Mouse (Mus musculus) cerebellum, adult 9-11 months (tissue): ENCODE measurements around the gene Igsf21.
A peak's percentile ranks its signal among the peaks of the same experiment; 100 is the strongest.

Source experiments
- DNase-seq: peaks from one replicate; pipeline ENCODE4 v3.0.0; 2022

Igsf21 gene

GRCm38 (mm10) chr4:140143178-140143577 is 103.4 kb downstream of the Igsf21 start:
- DNase-seq, result no peak

GRCm38 (mm10) chr4:140140485-140140884 is 106.1 kb downstream of the Igsf21 start:
- no peak for DNase-seq

- no peak for DNase-seq
Observed at GRCm38 (mm10) chr4:140138846-140139245, 107.7 kb downstream of the Igsf21 start.

- DNase-seq, result no peak
Observed at GRCm38 (mm10) chr4:140131625-140132321, 114.8 kb downstream of the Igsf21 start.

- DNase-seq, result no peak
Observed at GRCm38 (mm10) chr4:140131201-140131600, 115.4 kb downstream of the Igsf21 start.

- no peak for DNase-seq
Observed at GRCm38 (mm10) chr4:140129553-140130275, 116.9 kb downstream of the Igsf21 start.

GRCm38 (mm10) chr4:140128116-140128515 is 118.5 kb downstream of the Igsf21 start:
- no peak for DNase-seq

GRCm38 (mm10) chr4:140125806-140126205 is 120.8 kb downstream of the Igsf21 start:
- no peak for DNase-seq

GRCm38 (mm10) chr4:140122534-140122933 is 124.0 kb downstream of the Igsf21 start:
- DNase-seq, result no peak

GRCm38 (mm10) chr4:140117275-140117691 is 129.3 kb downstream of the Igsf21 start:
- peak; percentile 84 for DNase-seq

GRCm38 (mm10) chr4:140115756-140116155 is 130.8 kb downstream of the Igsf21 start:
- no peak for DNase-seq

- no peak for DNase-seq
Observed at GRCm38 (mm10) chr4:140115053-140115452, 131.5 kb downstream of the Igsf21 start.

GRCm38 (mm10) chr4:140113690-140114475 is 132.7 kb downstream of the Igsf21 start:
- DNase-seq, result peak; percentile 63

GRCm38 (mm10) chr4:140109626-140109948 is 137.0 kb downstream of the Igsf21 start:
- DNase-seq, result peak; percentile 74

- no peak for DNase-seq
Observed at GRCm38 (mm10) chr4:140108871-140109625, 137.5 kb downstream of the Igsf21 start.

- peak; percentile 39 for DNase-seq
Observed at GRCm38 (mm10) chr4:140107161-140107560, 139.4 kb downstream of the Igsf21 start.

- DNase-seq, result no peak
Observed at GRCm38 (mm10) chr4:140104795-140105194, 141.8 kb downstream of the Igsf21 start.

- DNase-seq, result no peak
Observed at GRCm38 (mm10) chr4:140103341-140104027, 143.1 kb downstream of the Igsf21 start.

- DNase-seq, result no peak
Observed at GRCm38 (mm10) chr4:140102581-140103200, 143.9 kb downstream of the Igsf21 start.

GRCm38 (mm10) chr4:140101106-140101505 is 145.5 kb downstream of the Igsf21 start:
- no peak for DNase-seq

- no peak for DNase-seq
Observed at GRCm38 (mm10) chr4:140100141-140100540, 146.4 kb downstream of the Igsf21 start.

- DNase-seq, result peak; percentile 37
Observed at GRCm38 (mm10) chr4:140096283-140096682, 150.3 kb downstream of the Igsf21 start.
